Mouse (Mus musculus): ENCODE measurements at regions not wholly inside any gene's neighbourhood (a gene's known extent, or its start where the extent isn't known, plus 50 kb on each side); places are given as distances from the start of the nearest gene placed in this dataset.
A peak's percentile ranks its signal among the peaks of the same experiment; 100 is the strongest.

DNA sequence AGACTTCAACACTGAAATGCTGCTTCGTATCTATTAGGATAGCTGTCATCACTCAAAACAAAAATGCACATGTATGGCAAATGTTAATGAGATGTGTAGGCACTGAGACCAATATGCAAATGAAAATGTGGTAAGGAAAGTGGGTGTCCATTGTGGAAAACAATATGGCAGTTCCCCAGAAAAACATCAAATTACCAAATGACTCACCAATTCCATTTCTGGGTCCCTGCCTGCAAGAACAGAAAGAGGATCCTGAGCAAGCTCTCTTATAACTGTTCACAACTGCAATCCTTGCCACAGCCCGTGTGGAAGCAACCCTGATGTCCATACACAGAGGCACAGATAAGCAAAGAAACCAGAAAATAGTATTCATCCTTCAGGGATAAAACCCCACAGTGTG is 442.0 kb downstream of the Defb40 start:
- no peak for TF ChIP-seq GATA4 (IDR thresholded peaks at IDR 0.05; ENCODE audit: insufficient replicate concordance, low read length)

DNA sequence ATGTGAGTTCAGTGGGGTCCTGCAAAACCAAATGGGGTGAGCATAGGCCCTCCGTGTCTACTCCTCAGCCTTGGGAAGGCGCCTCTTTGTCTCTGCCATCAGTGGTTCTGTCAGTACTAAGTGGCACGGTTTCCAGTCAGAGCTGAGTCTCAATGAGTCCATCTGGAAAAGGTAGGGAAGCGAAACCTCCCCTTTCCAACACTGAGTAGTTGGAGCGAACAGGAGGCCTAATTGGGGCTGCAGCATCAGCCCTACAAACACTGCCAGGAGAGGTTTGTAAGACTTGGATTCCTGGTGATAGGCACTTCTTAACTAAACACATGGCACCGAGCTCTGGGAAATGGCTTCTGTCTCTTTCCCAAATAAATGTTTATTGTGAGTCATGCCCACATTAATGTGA is 449.9 kb downstream of the Defb40 start:
- TF ChIP-seq GATA4 (IDR thresholded peaks at IDR 0.05; ENCODE audit: insufficient replicate concordance, low read length) = no peak

DNA sequence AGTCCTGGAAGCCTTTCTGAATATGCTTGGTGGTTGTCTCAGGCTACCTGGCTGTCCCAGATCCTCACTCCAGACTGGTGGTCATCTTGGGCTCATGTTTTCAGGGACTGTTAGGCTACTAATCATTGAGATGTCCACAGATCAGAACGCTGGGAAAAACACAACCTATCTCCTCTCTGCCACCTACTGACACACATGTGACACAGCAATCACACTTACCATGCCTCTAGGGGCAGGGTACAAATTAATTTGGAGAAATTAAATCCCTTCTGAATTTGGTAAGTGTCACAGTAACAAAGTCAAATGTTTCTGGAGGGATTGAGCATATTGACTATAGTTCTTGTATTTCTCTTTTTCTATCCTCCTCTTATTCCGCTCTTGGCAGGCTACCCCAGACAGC is 465.6 kb downstream of the Defb40 start:
- no peak for TF ChIP-seq GATA4 (IDR thresholded peaks at IDR 0.05; ENCODE audit: insufficient replicate concordance, low read length)

DNA sequence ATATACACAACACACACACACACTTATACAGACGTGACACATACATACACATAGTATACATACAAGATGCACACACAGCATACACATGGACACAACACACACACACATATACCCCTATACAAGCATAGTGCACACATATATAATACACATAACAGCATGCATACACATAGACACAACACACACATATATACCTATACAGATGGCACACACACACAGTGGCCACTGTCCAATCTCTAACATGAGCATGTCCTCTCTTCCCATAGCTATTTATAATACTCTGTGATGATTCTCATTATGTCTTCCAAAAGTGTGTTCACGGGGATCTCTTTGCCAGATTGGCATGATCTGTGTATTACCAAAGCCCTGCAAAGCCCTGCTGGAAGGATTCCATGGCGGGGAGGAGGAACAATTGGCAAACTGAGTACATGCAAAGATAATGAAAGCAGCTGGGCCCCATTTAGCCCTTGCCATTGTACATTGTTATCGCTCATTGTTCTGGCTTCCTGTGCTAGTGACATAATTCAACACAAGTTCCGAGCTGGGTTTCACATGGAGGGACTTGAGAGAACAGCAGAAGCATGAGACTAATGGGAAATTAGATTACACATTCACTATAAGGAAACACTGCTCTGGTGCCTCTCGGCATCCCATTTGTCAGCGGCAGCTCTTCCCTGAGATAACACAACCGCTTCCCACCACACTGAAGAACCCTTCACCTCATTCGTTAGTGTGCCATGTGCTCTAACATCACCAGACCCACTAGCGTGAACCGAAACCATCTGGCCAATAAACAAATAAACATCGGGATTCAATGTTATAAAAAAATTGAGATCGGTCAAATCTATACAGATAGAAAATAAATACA is 471.7 kb downstream of the Defb40 start:
- peak; percentile 74; the same call in 1 of the 2 replicates for TF ChIP-seq GATA4 (IDR thresholded peaks at IDR 0.05; ENCODE audit: insufficient replicate concordance, low read length)

DNA sequence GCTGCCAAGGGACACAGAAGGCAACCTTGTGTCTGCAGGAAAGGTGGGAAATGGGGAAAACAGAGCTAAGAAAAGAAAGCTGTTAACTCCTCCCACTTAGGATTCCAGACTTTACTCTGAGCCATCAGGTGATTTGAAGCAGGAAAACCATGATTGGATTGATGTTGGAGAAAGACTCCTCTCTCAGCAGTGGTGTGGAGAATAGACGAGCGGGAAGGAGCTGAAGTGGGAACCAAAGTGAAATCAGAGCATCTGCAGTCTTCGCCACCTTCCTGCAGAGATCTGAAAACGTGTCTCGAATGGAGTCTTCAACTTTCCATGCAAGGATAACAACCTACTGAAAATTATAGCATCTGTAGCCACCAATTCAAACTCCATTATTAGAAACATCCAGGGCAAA is 487.4 kb downstream of the Defb40 start:
- TF ChIP-seq GATA4 (IDR thresholded peaks at IDR 0.05; ENCODE audit: insufficient replicate concordance, low read length) = no peak

DNA sequence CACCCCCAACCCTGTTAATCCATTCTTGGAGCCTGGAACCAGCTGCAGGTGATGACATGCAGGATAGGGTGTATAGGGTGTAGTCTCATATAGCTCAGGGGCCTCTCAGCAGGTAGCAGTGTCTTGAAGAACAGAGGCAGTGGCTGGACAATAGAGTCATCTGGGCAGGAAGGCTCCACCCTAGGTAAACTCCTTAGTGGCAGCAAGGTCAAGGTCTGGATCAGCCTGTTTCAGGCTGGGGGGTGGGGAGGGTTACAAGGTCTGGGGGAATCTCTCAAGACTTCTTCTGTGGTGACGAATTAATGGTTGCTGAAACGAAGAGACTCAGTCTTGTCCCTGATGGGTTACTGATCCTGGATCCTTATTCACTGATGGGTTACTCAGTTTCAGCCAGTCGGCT is 498.0 kb downstream of the Defb40 start:
- TF ChIP-seq GATA4 (IDR thresholded peaks at IDR 0.05; ENCODE audit: insufficient replicate concordance, low read length) = no peak

DNA sequence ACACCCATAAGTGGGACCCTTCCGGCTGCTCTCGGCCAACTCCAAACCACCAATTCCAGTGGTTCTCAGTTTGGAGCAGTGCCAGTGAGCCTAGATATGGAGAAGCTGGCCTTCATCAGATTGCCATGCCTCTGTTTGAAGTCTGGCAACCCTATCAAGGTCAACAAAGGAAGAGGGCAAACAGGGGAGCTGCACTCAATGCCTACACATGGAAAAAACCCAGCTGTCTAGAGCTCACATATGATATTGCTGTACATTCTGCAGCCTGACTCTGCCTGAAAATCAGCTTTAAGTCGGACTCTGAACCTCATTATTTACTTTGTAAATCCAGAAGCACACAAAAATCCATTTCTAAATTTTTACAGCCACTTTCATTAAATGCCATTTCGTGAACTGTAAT is 499.9 kb downstream of the Defb40 start:
- no peak for TF ChIP-seq GATA4 (IDR thresholded peaks at IDR 0.05; ENCODE audit: insufficient replicate concordance, low read length)

DNA sequence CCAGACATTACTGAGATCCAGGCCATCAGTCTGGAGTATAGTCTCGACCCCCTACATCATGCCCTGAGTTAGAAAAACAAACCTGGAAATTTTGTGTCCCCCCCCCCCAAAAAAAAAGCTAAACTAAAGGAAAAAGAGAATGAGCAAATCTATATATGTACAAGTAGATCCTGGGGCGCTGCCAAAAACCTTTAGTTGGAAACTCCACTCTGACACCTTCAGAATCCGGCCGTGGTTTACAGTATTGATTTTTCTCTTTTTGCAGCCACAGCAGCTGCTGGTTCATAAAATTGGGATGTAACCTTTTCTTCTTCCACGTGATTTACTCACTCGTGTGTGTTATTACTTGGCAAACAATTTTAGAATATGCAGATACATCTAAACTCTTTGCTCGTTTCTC is 510.5 kb downstream of the Defb40 start:
- no peak for TF ChIP-seq GATA4 (IDR thresholded peaks at IDR 0.05; ENCODE audit: insufficient replicate concordance, low read length)

DNA sequence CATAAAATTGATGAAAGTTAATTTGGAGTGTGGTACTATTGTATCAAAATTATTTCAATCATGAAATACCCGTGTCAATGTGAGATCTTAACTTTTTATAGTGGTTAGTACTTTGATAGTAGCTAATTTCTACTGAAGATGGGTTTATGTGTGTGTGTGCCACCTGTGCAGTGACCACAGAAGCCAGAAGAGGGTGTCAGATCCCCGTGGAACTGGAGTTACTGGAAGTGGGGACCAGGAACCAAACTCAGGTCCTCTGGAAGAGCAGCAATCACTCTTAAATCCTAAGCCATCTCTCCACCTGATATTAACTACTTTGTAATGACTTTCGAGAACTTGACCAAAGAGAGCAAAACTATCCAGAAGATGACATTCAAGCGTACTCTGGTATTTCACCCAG is 517.4 kb downstream of the Defb40 start:
- no peak for TF ChIP-seq GATA4 (IDR thresholded peaks at IDR 0.05; ENCODE audit: insufficient replicate concordance, low read length)

DNA sequence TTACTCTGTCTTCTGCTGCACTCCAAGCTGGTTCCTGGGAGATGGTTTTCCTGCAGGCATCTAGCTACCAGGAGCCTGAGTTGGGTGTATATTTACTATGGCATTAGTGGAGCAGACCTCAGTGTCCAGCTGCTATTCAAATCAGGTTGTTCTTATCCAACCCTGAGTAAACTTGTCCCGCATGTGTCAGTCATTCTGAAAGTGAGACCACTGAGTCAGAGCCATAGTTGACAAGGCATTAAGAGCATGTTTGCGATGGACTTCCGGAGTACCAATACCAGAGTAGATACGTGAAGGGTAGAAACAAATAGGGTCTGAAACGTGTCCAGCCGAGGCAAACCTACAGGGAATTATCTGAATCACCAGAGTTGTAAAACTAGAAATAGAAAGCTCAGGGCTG is 520.6 kb downstream of the Defb40 start:
- TF ChIP-seq GATA4 (IDR thresholded peaks at IDR 0.05; ENCODE audit: insufficient replicate concordance, low read length) = no peak

DNA sequence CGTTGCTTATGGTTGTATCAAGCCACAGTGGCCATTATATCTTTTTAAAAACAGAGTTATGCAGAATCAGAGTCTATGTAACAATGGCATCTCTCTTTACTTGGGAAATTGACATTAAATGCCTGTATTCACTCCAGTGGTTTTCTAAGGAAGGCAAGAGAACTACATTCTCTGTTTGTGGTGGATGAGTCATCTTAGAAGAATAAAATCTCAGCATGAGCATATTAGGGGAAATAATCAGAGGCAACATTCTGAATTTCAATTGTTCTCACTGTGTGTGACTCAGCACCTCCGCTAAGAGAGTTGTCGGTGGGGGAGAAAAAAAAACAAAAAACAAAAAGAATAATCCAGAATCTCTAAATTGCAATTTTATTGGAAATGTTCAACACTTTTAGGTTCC is 529.0 kb downstream of the Defb40 start:
- TF ChIP-seq GATA4 (IDR thresholded peaks at IDR 0.05; ENCODE audit: insufficient replicate concordance, low read length) = no peak

DNA sequence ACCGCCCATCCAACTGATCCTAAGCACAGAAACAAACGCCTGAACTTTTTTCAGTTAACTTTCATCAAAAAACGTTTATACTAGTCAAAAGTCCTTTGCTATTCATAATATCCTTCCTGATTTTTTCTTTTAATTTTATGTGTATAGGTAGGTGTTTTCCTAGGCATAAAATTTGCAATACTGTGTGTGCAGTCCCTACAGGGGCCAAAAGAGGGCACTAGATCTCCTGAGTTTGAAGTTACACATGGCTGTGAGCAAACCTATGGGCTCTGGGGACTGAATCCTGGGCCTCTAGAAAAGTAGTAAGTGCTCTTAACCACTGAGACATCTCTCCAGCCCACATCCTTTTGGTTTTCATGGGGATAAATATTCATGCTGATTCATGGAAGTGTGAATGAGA is 535.8 kb downstream of the Defb40 start:
- no peak for TF ChIP-seq GATA4 (IDR thresholded peaks at IDR 0.05; ENCODE audit: insufficient replicate concordance, low read length)

DNA sequence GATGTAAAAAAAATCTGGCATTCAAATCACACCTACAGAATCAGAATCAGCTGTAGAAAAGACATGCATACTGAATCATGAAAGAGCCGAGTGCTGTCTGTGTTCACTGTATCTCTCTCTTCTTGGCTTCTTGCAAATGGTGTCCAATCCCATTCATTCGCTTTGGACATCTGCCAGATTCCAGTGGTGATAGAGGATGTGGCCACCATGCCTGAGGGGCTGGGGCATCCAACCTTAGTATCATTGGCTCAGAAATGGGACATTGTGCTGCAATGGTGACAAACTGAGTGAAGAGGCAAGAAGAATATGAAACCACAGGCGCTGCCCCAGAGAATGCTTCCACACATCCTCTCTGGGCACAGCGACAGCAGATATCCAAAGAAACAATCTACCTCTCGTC is 555.2 kb downstream of the Defb40 start:
- TF ChIP-seq GATA4 (IDR thresholded peaks at IDR 0.05; ENCODE audit: insufficient replicate concordance, low read length) = no peak

DNA sequence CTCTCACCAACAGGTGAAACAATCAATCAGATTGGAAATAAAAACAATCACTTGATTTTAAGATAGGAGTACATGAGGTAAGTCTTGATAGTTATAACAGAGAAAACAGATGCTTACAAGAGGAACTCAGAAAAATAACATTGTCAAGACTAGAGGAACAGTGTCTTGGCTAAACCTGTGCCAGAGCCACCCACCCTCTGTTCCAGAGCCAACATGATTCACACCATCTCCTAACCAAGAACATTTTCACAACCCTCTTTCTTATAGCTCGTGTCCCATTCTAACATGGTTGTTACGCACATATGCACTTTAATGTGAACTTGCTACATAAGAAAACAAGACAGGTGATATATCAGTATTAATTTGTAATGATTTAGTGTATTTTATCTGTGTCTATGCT is 565.6 kb downstream of the Defb40 start:
- no peak for TF ChIP-seq GATA4 (IDR thresholded peaks at IDR 0.05; ENCODE audit: insufficient replicate concordance, low read length)

DNA sequence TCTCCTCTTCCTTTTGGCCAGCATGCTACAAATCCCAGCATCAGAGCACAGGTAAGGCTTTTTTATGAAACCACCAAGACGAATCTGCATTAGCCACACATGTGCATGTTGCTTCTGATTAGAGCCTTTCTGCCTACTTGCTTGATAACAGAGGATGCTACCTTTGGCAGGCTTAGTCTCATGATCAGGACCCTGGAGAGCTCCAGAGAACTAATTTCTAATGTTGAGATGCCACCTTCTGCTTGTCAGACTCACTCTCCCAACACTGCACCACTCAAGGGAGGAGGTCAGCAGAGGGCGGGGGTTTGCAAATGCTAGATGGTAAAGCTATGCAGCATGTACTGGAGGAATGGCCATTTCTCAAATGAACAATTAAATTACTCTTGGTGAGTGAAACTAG is 571.6 kb downstream of the Defb40 start:
- no peak for TF ChIP-seq GATA4 (IDR thresholded peaks at IDR 0.05; ENCODE audit: insufficient replicate concordance, low read length)

DNA sequence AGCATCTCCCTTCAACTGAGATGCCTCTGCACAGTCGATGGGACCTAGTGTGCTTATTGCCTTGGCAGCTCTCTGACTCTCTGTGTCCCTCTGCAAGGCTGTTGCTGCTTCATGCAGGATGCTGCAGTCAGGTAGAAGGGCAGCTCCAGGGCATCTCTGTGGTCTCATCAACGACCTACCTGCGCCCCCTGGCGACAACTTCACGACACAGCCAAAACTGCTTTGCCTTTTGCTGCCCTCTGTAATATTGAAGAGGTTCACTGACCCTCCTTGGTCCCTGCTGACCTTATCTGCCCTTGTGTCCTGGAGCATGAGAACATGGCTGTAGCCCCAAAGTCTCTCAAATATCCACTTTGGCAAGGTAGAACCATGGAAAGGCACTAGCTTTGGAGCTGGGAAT is 589.7 kb downstream of the Defb40 start:
- no peak for TF ChIP-seq GATA4 (IDR thresholded peaks at IDR 0.05; ENCODE audit: insufficient replicate concordance, low read length)

DNA sequence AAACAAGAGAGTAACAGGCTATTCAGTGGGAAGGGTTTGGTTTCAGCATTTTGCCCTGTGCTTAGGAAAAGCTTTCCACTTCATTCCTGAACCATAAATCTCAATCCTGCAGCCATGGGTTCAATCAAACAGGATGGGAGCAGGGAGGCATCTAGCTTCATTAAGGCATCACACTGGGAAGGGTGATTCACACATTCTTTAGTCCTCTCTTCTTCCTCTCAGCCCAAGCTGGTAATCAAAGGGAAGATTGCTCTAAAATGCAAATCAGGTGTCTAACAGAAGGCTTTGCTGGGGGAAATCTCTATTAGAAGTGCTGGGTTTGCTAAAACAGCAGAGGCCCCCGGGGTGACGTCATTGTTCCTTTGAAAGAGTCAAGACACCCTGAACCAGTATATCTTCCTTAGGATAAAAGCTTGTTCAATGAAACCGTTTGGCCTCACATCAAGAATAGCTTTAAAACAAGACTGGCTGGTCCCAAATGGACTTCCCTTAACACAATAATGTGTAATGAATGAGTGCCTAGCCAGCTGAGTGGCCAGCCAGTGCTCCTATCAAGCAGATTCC is 596.4 kb downstream of the Defb40 start:
- TF ChIP-seq GATA4 (IDR thresholded peaks at IDR 0.05; ENCODE audit: insufficient replicate concordance, low read length) = no peak

Measured in liver, adult (tissue).